In the genomic region with DNA sequence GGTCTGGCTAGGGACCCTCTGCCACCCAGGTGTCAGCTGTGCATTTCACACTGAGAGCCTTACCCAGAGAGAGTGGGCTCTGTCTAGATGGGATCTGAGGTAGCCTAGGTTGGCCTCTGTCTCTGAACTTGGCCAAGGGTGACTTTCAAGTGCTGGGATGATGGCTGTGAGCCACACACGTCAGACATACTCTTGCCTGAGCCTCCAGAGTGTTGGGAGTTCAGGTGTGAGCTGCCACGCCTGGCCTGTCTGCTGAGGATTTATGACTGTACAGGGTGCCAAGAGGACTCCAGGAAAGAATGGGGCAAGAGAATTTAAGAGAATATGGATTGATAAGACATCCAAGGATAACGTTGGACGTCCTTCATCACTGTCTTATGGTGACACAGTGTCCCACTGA, we compare ENCODE assay signal across 30 mouse cellular contexts. TPM values are rescaled to one million over a fixed set of nuclear protein-coding genes. Genes with fewer than 3 reads are reported as not detected.
DNase-seq lines count a peak whose midpoint lies in the region; ATAC-seq lines count a peak whose summit lies in the region.
"Had no signal": no experiment of that assay in that cellular context is flagged by ENCODE, and none has a peak within 500 bp of the region (broad histone marks: within the 10 kb centered on the region; RNA-seq: fewer than 3 reads in every experiment).

No protein-coding gene starts in this region.

- no peaks in the 10 kb centered on the region for H3K9me3 ChIP-seq in intestine, embryonic 14.5 days (ENCODE audit: control insufficient read depth, low read length)
- no peaks in the 10 kb centered on the region for H3K9me3 ChIP-seq in intestine, embryonic 16.5 days (ENCODE audit: control insufficient read depth, low read length)
- no peaks in the 10 kb centered on the region for H3K9me3 ChIP-seq in stomach, embryonic 15.5 days
- H3K9me3 ChIP-seq: embryonic facial prominence, embryonic 13.5 days; hindbrain, embryonic 13.5 days; liver, embryonic 15.5 days had no signal

- peak; percentile 36; the same call in 1 of the 2 replicates for ATAC-seq in intestine, embryonic 14.5 days (replicated peaks; ENCODE audit: low FRiP score, low TSS enrichment, low read depth)
- ATAC-seq in intestine, embryonic 16.5 days: peak; percentile 75
- no peak for ATAC-seq in stomach, embryonic 15.5 days (ENCODE audit: insufficient read depth, low FRiP score, low read depth)
- ATAC-seq: forebrain, postnatal 0 days; midbrain, embryonic 16.5 days had no signal

- no peak overlapping the region for H3K9ac ChIP-seq in intestine, embryonic 14.5 days (ENCODE audit: low read length)
- peak overlapping the region; percentile 44; the same call in 1 of the 2 replicates for H3K9ac ChIP-seq in intestine, embryonic 16.5 days (ENCODE audit: low read depth, low read length)
- no peak overlapping the region for H3K9ac ChIP-seq in stomach, embryonic 15.5 days
- H3K9ac ChIP-seq: embryonic facial prominence, embryonic 13.5 days; forebrain, postnatal 0 days; hindbrain, embryonic 13.5 days; liver, embryonic 15.5 days; lung, embryonic 14.5 days had no signal

- H3K27ac ChIP-seq in intestine, embryonic 14.5 days (ENCODE audit: low read depth): no peak overlapping the region
- peak overlapping the region; percentile 79 for H3K27ac ChIP-seq in intestine, embryonic 16.5 days (ENCODE audit: low read length)
- H3K27ac ChIP-seq in stomach, embryonic 15.5 days: peak overlapping the region; percentile 16; the same call in 1 of the 2 replicates
- H3K27ac ChIP-seq: embryonic facial prominence, embryonic 13.5 days; hindbrain, embryonic 13.5 days; liver, embryonic 15.5 days had no signal

- WGBS in intestine, embryonic 14.5 days: 69% methylated on average over 4 of the region's 4 CpGs
- 54% methylated on average over 4 of the region's 4 CpGs for whole genome bisulfite sequencing in intestine, embryonic 16.5 days
- WGBS in stomach, embryonic 15.5 days: 63% methylated on average over 4 of the region's 4 CpGs

- no peak overlapping the region for H3K4me3 ChIP-seq in intestine, embryonic 14.5 days (ENCODE audit: low read depth, low read length)
- H3K4me3 ChIP-seq in intestine, embryonic 16.5 days (ENCODE audit: low read length): no peak overlapping the region
- H3K4me3 ChIP-seq in stomach, embryonic 15.5 days (replicated peaks): no peak overlapping the region
- H3K4me3 ChIP-seq: embryonic facial prominence, embryonic 13.5 days; forebrain, embryonic 10.5 days; hindbrain, embryonic 13.5 days; liver, embryonic 15.5 days had no signal

- H3K4me2 ChIP-seq in intestine, embryonic 14.5 days (ENCODE audit: low read length): no peak overlapping the region
- peak overlapping the region; percentile 43; the same call in 1 of the 2 replicates for H3K4me2 ChIP-seq in intestine, embryonic 16.5 days (ENCODE audit: low read depth, low read length)
- no peak overlapping the region for H3K4me2 ChIP-seq in stomach, embryonic 15.5 days
- H3K4me2 ChIP-seq: embryonic facial prominence, embryonic 13.5 days; heart, embryonic 11.5 days; hindbrain, embryonic 13.5 days; liver, embryonic 15.5 days; lung, embryonic 14.5 days; midbrain, embryonic 11.5 days had no signal

- no peaks in the 10 kb centered on the region for H3K27me3 ChIP-seq in intestine, embryonic 14.5 days (replicated peaks; ENCODE audit: control insufficient read depth, insufficient read depth, low read length)
- H3K27me3 ChIP-seq in intestine, embryonic 16.5 days (replicated peaks; ENCODE audit: control insufficient read depth, insufficient read depth, low read length): no peaks in the 10 kb centered on the region
- H3K27me3 ChIP-seq in stomach, embryonic 15.5 days (replicated peaks): no peaks in the 10 kb centered on the region
- H3K27me3 ChIP-seq: embryonic facial prominence, embryonic 13.5 days; hindbrain, embryonic 13.5 days; liver, embryonic 15.5 days had no signal

- intact Hi-C loops in heart, postnatal 10 days (cut with DNase I): no loop called here

- H3K4me1 ChIP-seq in intestine, embryonic 14.5 days (replicated peaks; ENCODE audit: control insufficient read depth, insufficient read depth, low read length): peaks cover 14% of the 10 kb centered on the region; the same call in 1 of the 2 replicates
- peaks cover 29% of the 10 kb centered on the region for H3K4me1 ChIP-seq in intestine, embryonic 16.5 days (ENCODE audit: control insufficient read depth, insufficient read depth, low read length)
- peaks cover 15% of the 10 kb centered on the region for H3K4me1 ChIP-seq in stomach, embryonic 15.5 days

- peaks cover 9% of the 10 kb centered on the region; the same call in 1 of the 2 replicates for H3K36me3 ChIP-seq in intestine, embryonic 14.5 days (ENCODE audit: control insufficient read depth, insufficient read depth, low read length)
- H3K36me3 ChIP-seq in intestine, embryonic 16.5 days (ENCODE audit: control insufficient read depth, insufficient read depth, low read length): 0 out of 2 replicates have a peak, but pooled peaks cover 2% of the 10 kb centered on the region
- peaks cover 6% of the 10 kb centered on the region; the same call in 1 of the 2 replicates for H3K36me3 ChIP-seq in stomach, embryonic 15.5 days

- DNase-seq in heart, adult 11 months: peak; percentile 83
- no peak for DNase-seq in heart, postnatal 10 days
- DNase-seq in intestine, embryonic 14.5 days (ENCODE audit: low spot score): no peak
- DNase-seq in spleen, postnatal 14 days (ENCODE audit: low spot score in 2 of 2): no peak
- DNase-seq in spleen, postnatal 36 days (ENCODE audit: low spot score in 2 of 2): no peak
- DNase-seq: adrenal gland, postnatal 36 days; B cell, adult 2 months; forebrain, postnatal 0 days; gastrocnemius, postnatal 14 days; heart, adult 18-20 months; heart, postnatal 4 days; kidney, adult 8-10 months; kidney, postnatal 10 days; left cerebral cortex, postnatal 4 days; liver; lung, embryonic 14.5 days; lung, postnatal 36 days; right cerebral cortex, adult 18-20 months; right cerebral cortex, postnatal 4 days; thymus, adult 2 months; thymus, postnatal 36 days had no signal

RNA-seq across cellular contexts. Expression of gene Spred2, which starts 17.8 kb away (rescaled TPM):
- total RNA-seq in heart, postnatal 10 days (2021): 10 to 100 TPM; 28.4 to 33.4 TPM
- polyA plus RNA-seq in intestine, embryonic 14.5 days (2014; fragmentation: Nextera tagmentation; extraction: Ambion mirVana): 7.2 and 8.4 TPM in 2 replicates
- 4.4 and 4.9 TPM in 2 replicates for polyA plus RNA-seq in intestine, embryonic 16.5 days (2015; fragmentation: Nextera tagmentation; extraction: Ambion mirVana)
- 7.0 and 7.4 TPM in 2 replicates for polyA plus RNA-seq in stomach, embryonic 15.5 days (2015; fragmentation: Nextera tagmentation; extraction: Ambion mirVana)
